Mouse (Mus musculus): ENCODE measurements around the gene Radil. TPM values are rescaled to one million over a fixed set of nuclear protein-coding genes. Genes with fewer than 3 reads are reported as not detected.

Gene Radil
- total RNA-seq, 2 experiments from 2014 or later: 12.8 to 13.4 TPM

DNA sequence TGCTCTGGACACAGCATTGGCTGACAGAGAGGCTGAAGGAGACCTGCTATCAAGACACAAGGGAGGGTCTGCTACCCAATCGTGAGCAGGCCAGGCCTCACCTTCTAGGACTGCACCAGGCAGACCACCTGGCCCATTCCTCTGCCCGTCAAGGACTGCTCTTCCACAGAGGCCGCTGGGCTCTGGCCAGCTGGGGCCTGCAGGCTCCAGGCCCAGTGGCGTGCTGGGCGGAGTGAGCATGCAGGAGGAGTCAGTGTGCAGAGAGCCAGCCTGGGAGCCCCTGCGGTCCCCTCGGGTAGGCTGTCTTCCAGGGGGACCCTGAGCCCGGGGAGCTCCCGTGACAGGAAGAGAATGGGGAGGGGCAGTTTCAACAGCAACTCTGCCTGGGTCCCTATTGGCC, 64.2 kb downstream of the Radil start:
- no peak for DNase-seq (ENCODE audit: low spot score in 2 of 2)

DNA sequence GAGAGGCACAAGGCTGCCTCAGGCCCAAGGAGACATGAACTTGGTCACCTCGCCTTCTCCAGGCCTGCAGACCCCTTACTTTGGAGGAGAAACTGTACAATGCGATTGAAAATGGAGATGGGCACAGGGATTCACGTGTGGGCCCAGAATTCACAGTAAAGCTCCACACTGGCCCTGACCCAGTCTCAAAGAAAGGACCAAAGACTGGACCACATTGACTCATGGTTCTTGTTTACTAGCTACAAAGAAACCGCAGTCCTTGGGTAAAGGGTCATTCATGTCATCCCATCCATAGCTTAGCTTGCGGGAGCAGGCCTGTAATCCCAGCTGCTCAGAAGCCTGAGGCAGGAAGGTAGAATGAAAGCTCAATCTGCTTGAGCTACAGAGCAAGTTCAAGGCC, 67.3 kb downstream of the Radil start:
- DNase-seq (ENCODE audit: low spot score in 2 of 2): no peak

DNA sequence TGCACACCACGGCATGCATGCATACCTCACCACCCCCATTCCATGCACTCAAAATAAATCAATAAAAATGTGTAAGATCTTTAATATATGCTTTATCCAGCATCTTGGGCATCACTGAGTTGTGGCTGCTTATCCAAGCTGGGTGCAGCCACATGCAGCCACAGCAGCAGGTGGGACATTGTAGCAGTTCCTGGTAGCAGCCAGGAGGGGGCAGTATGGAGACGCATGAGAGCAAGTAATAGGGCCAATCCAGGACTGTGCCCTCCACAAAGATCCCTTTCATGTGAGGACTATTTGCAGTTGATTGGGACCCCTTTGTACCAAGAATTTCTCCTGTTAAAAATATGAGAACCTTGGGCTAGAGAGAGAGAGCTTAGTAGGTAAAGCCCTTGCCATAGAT, 68.4 kb downstream of the Radil start:
- no peak for DNase-seq (ENCODE audit: low spot score in 2 of 2)

DNA sequence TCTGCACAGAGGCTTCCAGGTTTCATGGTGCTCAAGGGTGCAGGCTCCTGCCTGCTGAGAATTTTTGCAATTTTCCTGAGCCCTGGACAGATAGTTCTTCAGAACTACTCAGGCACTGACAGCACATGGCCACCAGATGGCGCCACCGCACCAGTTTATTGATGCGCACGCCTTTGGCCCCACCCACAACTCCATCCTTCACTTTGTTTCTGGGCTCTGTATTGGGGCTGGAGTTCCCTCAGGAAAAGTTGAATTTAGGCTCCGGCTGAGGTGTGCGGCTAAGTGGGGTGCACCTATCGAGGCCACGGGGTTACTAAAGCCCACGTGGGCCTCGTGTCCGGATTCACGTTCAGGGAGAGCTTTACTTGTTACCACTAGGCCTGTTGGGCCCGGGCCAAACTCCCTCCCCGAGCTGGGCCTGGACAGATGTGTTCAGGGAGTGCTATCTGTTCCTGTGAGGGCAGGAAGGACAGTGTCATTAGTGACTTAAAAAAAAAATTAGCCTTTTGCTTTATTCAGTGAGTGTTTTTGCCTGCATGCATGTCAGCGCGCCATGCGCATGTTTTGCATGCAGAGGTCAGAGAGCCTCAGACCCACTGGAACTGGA, 72.0 kb downstream of the Radil start:
- peak; percentile 83 to 88 for DNase-seq (ENCODE audit: low spot score in 2 of 2)

DNA sequence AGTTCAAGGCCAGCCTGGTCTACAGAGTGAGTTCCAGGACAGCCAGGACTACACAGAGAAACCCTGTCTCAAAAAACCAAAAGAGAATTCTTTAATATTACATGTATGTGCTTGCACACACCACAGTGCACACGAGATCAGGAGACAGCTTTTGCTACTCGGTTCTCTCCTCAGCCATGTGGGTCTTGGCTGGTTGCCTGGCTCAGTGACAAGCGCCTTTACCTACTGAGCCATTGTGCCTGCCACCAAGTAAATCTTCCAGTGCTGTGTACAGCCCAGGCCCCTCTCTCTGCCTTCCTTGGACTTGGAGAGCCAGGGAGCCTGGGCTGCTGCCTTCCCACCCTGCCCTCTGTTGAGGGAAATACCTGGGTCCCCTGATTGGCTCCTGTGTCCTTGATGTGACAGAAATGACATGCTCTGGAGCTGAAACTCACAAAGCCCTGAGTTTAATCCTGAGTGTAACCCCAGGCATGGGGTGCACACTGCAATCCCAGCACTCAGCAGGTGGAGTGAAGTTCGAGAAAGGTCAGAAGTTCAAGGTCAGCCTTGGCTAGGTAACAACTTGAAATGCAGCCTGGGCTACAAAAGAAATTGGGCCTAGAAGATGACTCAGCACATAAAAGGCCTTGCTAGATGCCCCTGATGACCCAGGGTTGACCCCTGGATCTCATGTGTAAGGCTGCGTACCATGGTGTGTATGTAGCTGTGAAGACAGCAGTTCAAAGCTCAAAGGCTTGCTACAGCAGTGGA, 72.9 kb downstream of the Radil start:
- no peak for DNase-seq (ENCODE audit: low spot score in 2 of 2)

DNA sequence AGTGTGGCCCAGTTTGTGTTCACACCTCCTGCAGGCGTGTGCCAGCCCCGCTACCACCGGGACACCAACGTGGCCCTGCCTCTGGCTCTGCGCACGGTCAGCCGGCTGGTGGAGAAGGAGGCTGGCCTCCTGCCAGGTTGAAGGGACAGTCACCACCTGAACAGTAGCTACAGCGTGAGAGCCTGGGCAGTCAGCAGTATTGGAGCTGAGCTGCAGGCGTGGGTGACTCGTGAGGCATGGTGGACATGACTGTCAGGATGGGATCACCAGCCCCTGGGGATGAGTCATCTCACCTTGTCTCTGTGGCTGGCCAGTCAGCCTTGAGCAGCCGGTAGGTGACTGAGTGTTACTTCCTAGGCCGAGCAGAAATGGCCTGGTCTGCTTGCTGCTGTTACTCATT, 73.6 kb downstream of the Radil start:
- no peak for DNase-seq (ENCODE audit: low spot score in 2 of 2)

GRCm38 (mm10) chr5:142475669-142476068, 75.2 kb downstream of the Radil start:
- no peak for DNase-seq (ENCODE audit: low spot score in 2 of 2)

DNA sequence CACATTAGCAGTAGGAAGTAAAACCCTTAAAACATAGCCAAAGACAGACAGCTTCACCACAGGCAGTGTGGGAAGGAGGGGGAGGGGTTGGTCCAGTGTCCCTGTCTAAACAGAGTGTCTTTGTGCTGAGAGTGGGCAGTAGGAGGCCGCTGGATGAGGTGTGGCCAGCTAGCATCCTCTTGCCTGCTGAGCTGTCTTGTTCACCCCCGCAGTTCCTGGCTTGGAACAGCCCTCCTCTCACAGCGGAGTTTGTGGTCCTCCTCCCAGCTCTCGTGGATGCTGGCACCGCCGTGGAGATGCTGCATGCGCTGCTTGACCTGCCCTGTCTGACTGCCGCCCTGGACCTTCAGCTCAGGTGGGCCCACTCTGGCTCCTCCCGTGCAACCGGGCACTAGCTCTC, 77.2 kb downstream of the Radil start:
- no peak for DNase-seq (ENCODE audit: low spot score in 2 of 2)

GRCm38 (mm10) chr5:142469796-142470195, 81.1 kb downstream of the Radil start:
- no peak for DNase-seq (ENCODE audit: low spot score in 2 of 2)

DNA sequence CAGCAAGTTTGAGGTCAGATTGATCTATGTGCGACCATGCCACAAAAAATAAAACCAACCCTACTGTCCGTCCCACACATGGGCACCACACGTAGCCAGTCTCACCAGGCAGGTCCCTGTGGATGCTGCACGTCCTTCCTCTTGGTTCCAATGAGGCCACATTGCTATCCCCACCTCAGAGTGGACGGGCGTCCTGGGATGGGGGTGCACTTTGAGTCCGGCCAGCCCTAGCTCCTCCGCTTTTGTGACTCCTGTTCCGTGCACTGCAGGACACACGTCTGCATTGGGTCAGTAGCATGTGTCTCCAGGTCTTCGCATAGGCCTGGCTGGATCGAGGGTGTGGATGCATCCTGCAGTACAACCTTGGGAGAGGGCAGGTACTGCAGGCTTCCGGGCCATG, 82.5 kb downstream of the Radil start:
- no peak for DNase-seq (ENCODE audit: low spot score in 2 of 2)

DNA sequence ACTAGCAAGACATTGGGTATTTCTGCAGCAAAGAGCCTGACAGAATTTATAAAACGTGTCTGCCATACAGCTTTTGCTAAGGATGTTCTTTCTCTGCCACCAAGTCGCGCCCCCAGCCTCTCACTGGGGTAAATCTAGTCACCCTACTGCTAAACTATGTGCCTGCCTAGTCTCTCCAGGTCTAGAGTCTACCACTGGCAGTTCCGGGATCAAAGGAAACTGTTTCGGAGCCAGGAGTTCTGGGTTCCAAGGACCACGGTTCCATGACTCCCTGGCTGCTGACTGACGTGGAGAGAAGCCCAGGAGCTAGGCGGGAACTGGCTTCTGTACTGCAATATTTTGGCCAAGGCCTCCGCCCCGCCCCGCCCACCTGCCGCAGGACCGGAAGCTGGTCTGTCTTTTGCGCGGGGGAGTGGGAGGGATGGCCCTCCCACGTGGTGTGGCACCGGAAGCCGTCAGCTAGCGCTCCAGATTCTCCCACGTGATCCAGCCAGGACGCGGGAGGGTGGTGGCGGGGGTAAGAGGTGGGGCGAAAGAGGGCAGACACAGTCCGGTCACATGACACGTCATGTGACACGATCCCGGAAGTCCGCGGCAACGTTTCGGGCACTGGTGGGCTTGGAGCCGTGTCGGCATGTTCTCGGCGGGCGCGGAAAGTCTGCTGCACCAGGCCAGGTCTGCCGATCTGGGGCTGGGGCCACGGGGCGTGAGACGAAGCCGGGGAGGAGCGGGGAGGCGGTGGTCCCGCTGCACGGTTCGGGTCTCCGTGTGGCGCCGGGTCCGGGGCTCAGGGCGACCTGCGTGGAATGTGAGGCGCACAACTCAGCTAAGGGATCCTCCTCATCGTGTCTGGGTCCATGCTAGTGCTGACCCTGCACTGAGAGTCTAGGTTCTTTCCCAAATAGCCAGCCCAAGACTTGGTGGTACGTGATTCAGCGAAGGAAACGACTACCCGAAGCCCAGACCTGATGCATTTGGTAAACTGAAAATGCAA, 87.1 kb downstream of the Radil start, which contains the start of gene Ap5z1:
Gene Ap5z1 (plus strand): TSS at position 484 of the 994 bp plus-strand sequence.
- peak; percentile 86 to 93 for DNase-seq (ENCODE audit: low spot score in 2 of 2)

GRCm38 (mm10) chr5:142463011-142463410, 87.9 kb downstream of the Radil start:
- no peak for DNase-seq (ENCODE audit: low spot score in 2 of 2)

GRCm38 (mm10) chr5:142462641-142462948, 88.3 kb downstream of the Radil start:
- DNase-seq (ENCODE audit: low spot score in 2 of 2): no peak

GRCm38 (mm10) chr5:142461942-142462640, 88.8 kb downstream of the Radil start:
- DNase-seq (ENCODE audit: low spot score in 2 of 2): no peak

- no peak for DNase-seq (ENCODE audit: low spot score in 2 of 2)
These were observed 91.1 kb downstream of the Radil start for GRCm38 (mm10) chr5:142459834-142460233.

DNA sequence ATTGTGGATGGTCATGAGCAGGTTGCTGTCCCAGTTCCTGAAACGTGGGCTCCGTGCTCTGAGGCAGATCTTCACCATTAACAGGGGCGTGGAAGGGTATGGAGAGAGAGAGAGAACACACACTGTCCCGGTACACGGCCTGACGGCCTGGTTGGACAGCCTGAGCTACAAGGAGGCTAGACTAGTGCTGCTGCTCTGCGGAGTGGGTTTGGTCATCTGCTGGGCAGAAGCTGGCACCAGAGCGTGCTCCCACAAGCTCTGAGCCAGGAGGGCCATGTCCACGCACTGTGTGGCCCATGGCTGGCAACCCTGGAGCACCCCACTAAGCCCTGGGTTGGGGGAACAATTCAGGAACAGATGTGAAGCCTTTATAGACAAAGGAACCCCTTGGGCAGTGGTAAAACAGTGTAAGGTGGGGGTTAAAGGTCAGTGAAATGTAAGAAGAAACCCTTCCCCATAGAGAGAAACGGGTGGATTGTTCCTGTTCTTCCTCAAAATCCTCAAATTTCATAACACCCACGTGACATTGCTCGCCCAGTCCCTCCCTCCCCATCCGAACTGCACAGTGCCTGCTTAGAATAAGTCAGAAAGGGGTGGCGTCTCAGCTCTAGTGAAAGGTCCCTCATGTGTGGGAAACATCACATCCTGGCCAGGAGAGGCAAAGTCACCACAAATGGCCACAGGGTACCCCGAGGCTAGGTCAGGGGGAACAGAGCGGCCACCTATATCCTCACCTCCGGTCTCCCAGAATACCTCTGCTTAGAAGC, 91.9 kb downstream of the Radil start:
- DNase-seq (ENCODE audit: low spot score in 2 of 2): no peak

DNA sequence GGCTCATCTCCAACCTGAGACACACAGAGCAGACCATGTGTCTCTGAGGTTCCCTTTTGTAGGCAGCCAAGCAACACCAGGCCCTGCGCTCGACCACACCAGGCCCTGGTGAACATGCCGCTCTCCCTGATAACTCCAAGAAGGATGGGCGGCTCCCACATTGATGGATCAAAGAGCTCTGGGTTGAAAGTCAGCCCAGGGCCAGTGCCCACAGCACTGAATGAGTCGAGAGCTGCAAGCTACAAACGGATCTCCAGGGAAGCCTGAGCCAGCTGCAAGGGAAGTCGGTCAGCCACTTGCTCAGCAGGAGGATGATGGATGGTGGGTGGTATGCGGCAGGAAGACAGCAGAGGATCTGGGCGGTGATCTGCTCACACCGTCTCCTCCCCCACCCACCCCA, 93.6 kb downstream of the Radil start:
- DNase-seq (ENCODE audit: low spot score in 2 of 2): no peak

DNA sequence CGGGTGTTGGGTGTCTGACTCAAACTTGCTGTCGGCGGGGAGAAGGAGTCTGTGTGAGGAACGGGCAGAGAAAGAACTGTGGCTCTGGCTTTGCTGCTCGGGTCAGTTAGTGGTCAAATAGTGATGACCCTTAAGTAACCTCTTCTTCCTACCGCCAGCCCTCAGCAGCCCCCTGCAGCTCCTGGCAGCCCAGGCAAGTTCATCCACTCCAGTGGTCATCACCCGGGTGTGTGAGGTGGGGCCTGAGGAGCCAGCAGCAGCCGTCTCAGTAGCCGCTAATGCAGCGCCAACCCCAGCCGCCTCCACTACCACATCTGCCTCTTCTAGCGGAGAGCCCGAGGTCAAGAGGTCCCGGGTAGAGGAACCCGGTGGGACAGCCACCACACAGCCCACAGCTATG, 94.6 kb downstream of the Radil start:
- DNase-seq (ENCODE audit: low spot score in 2 of 2): no peak

- no peak for DNase-seq (ENCODE audit: low spot score in 2 of 2)
These were observed 97.2 kb downstream of the Radil start for GRCm38 (mm10) chr5:142453742-142454141.

GRCm38 (mm10) chr5:142451759-142452158, 99.1 kb downstream of the Radil start:
- no peak for DNase-seq (ENCODE audit: low spot score in 2 of 2)

GRCm38 (mm10) chr5:142450846-142451245, 100.1 kb downstream of the Radil start:
- DNase-seq (ENCODE audit: low spot score in 2 of 2): no peak

All from layer of hippocampus, postnatal 14 days (tissue).